Comparison of ENCODE assay signal across 9 mouse cellular contexts in the genomic region with DNA sequence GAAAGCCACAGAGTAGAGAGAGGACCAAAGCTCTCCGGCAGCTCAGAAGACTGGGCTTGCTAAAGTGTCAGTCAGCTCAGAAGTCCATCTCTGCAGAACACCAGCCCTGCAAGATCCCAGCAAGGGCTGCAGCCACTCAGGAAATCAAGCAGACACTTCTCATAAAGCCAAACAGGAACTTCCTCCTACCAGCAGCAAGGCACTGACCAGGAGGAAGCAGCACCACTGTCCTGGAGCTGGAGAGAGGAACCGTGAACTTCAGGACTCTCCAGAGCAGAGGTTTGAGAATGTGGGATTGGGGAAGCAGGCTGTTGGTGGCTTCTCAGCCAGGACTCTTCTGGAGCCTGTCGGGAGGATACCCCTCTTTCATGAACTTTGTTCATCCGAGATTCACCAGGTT. TPM values are rescaled to one million over a fixed set of nuclear protein-coding genes. Genes with fewer than 3 reads are reported as not detected.
DNase-seq lines count a peak whose midpoint lies in the region; ATAC-seq and TF ChIP-seq lines count a peak whose summit lies in the region.
"Had no signal": no experiment of that assay in that cellular context is flagged by ENCODE, and none has a peak within 500 bp of the region (broad histone marks: within the 10 kb centered on the region; RNA-seq: fewer than 3 reads in every experiment).

No protein-coding gene starts in this region.

- no peak for TF ChIP-seq CTCF in forebrain, postnatal 0 days (IDR thresholded peaks at IDR 0.05; ENCODE audit: low read depth)
- no peak for TF ChIP-seq CTCF in left cerebral cortex, adult 2 months (IDR thresholded peaks at IDR 0.05)

- H3K36me3 ChIP-seq in forebrain, postnatal 0 days (ENCODE audit: insufficient read depth): no peaks in the 10 kb centered on the region
- no peaks in the 10 kb centered on the region for H3K36me3 ChIP-seq in forebrain, embryonic 13.5 days (ENCODE audit: poor library complexity, severe bottlenecking)

- intact Hi-C loops in left cerebral cortex, adult 2 months (cut with DNase I): no loop called here
- intact Hi-C loops in left cerebral cortex, postnatal 14 days (cut with DNase I): no loop called here
- intact Hi-C loops in gastrocnemius, postnatal 36 days (cut with DNase I): no loop called here

- no peaks in the 10 kb centered on the region for H3K9me3 ChIP-seq in forebrain, postnatal 0 days (ENCODE audit: low read length)
- H3K9me3 ChIP-seq in forebrain, embryonic 13.5 days (replicated peaks): no peaks in the 10 kb centered on the region

- H3K27ac ChIP-seq in forebrain, postnatal 0 days (ENCODE audit: low read depth, low read length): 0 out of 2 replicates have a peak overlapping the region, but pooled peaks have one; percentile 15
- no peak overlapping the region for H3K27ac ChIP-seq in forebrain, embryonic 13.5 days
- H3K27ac ChIP-seq in left cerebral cortex, adult 2 months: peak overlapping the region; percentile 60

- no peak for DNase-seq in forebrain, postnatal 0 days
- DNase-seq in left cerebral cortex, adult 2 months (ENCODE audit: extremely low spot score in 1 of 2, low spot score in 2 of 2): no peak
- DNase-seq in left cerebral cortex, postnatal 14 days (ENCODE audit: low spot score in 2 of 2): no peak
- no peak for DNase-seq in embryo, embryonic 11 days
- DNase-seq in gastrocnemius, postnatal 36 days: no peak
- DNase-seq: left cerebral cortex, postnatal 4 days had no signal

- no peaks in the 10 kb centered on the region for H3K4me1 ChIP-seq in forebrain, postnatal 0 days (ENCODE audit: insufficient read depth)
- H3K4me1 ChIP-seq in forebrain, embryonic 13.5 days: peaks cover 6% of the 10 kb centered on the region

- 66% methylated on average over 4 of the region's 4 CpGs for WGBS in forebrain, postnatal 0 days
- 69% methylated on average over 4 of the region's 4 CpGs for WGBS in forebrain, embryonic 13.5 days

- no peak overlapping the region for H3K9ac ChIP-seq in forebrain, postnatal 0 days
- H3K9ac ChIP-seq in forebrain, embryonic 13.5 days: no peak overlapping the region

- H3K27me3 ChIP-seq in forebrain, postnatal 0 days (ENCODE audit: insufficient read depth, low read length): no peaks in the 10 kb centered on the region
- H3K27me3 ChIP-seq in forebrain, embryonic 13.5 days: no peaks in the 10 kb centered on the region

- no peak overlapping the region for H3K4me3 ChIP-seq in forebrain, postnatal 0 days (ENCODE audit: low read depth, low read length)
- no peak overlapping the region for H3K4me3 ChIP-seq in forebrain, embryonic 13.5 days
- no peak overlapping the region for H3K4me3 ChIP-seq in left cerebral cortex, adult 2 months

- no peak overlapping the region for H3K4me2 ChIP-seq in forebrain, postnatal 0 days (ENCODE audit: low read depth)
- no peak overlapping the region for H3K4me2 ChIP-seq in forebrain, embryonic 13.5 days

- no peak for ATAC-seq in forebrain, postnatal 0 days
- no peak for ATAC-seq in forebrain, embryonic 13.5 days
- ATAC-seq in hematopoietic stem cell, adult 5-6 weeks (replicated peaks in 1 of 2; ENCODE audit: insufficient read depth in 1 of 2, low FRiP score in 2 of 2, low TSS enrichment in 1 of 2, low read depth in 1 of 2, poor library complexity in 2 of 2, severe bottlenecking in 2 of 2): peak; percentile 57 to 61
- peak; percentile 80 for ATAC-seq in megakaryocyte progenitor cell, adult 5-6 weeks (replicated peaks; ENCODE audit: poor library complexity)

RNA-seq across cellular contexts. Expression of a gene that starts 26.9 kb away (rescaled TPM):
- total RNA-seq in forebrain, postnatal 0 days (2014; rRNA removed): 0.10 TPM in 1 of 2 replicates, not detected in the other
- not detected in 2 replicates for polyA plus RNA-seq in forebrain, postnatal 0 days (2015; fragmentation: Nextera tagmentation; extraction: Ambion mirVana)
- not detected in 2 replicates for polyA plus RNA-seq in forebrain, embryonic 13.5 days (2015; fragmentation: Nextera tagmentation; extraction: Ambion mirVana)
- under 1 TPM in 1 of 2 experiments, not detected in 1; 0.18 TPM for total RNA-seq in left cerebral cortex, adult 2 months (2021)
- not detected for total RNA-seq in left cerebral cortex, postnatal 14 days (2021)
- total RNA-seq in hematopoietic stem cell, adult 5-6 weeks (2017): 14.8 and 15.9 TPM in 2 replicates
- 11.4 and 14.1 TPM in 2 replicates for total RNA-seq in megakaryocyte progenitor cell, adult 5-6 weeks (2015)
- 5.7 and 6.1 TPM in 2 replicates for total RNA-seq in megakaryocyte progenitor cell, adult 5-6 weeks (2017)
- under 1 TPM; 0.10 to 0.26 TPM for total RNA-seq in gastrocnemius, postnatal 36 days (2021)
- total RNA-seq: left cerebral cortex, postnatal 4 days had no signal

RNA-seq across cellular contexts. Expression of a gene that starts 34.6 kb away (rescaled TPM):
- 66.9 and 69.4 TPM in 2 replicates for total RNA-seq in forebrain, postnatal 0 days (2014; rRNA removed)
- 5.5 and 7.9 TPM in 2 replicates for polyA plus RNA-seq in forebrain, postnatal 0 days (2015; fragmentation: Nextera tagmentation; extraction: Ambion mirVana)
- 4.1 TPM in 2 replicates for polyA plus RNA-seq in forebrain, embryonic 13.5 days (2015; fragmentation: Nextera tagmentation; extraction: Ambion mirVana)
- total RNA-seq in left cerebral cortex, adult 2 months (2021): 10 to 100 TPM; 57.9 to 62.2 TPM
- 10 to 100 TPM; 60.2 to 61.2 TPM for total RNA-seq in left cerebral cortex, postnatal 14 days (2021)
- total RNA-seq in hematopoietic stem cell, adult 5-6 weeks (2017): 17.8 and 28.7 TPM in 2 replicates
- total RNA-seq in megakaryocyte progenitor cell, adult 5-6 weeks (2015): 0.64 and 0.78 TPM in 2 replicates
- 2.4 and 4.5 TPM in 2 replicates for total RNA-seq in megakaryocyte progenitor cell, adult 5-6 weeks (2017)
- 10 to 100 TPM; 18.0 to 19.6 TPM for total RNA-seq in gastrocnemius, postnatal 36 days (2021)

RNA-seq across cellular contexts. Expression of a gene that starts 47.0 kb away (rescaled TPM):
- total RNA-seq in forebrain, postnatal 0 days (2014; rRNA removed): 22.2 and 31.5 TPM in 2 replicates
- polyA plus RNA-seq in forebrain, postnatal 0 days (2015; fragmentation: Nextera tagmentation; extraction: Ambion mirVana): 55.5 and 60.4 TPM in 2 replicates
- 57.1 and 61.2 TPM in 2 replicates for polyA plus RNA-seq in forebrain, embryonic 13.5 days (2015; fragmentation: Nextera tagmentation; extraction: Ambion mirVana)
- 10 to 100 TPM; 10.1 to 13.7 TPM for total RNA-seq in left cerebral cortex, adult 2 months (2021)
- 10 to 100 TPM in 1 of 2 experiments, 1 to 10 TPM in 1; 9.5 to 11.0 TPM for total RNA-seq in left cerebral cortex, postnatal 14 days (2021)
- total RNA-seq in hematopoietic stem cell, adult 5-6 weeks (2017): 17.9 and 21.9 TPM in 2 replicates
- 12.6 and 13.4 TPM in 2 replicates for total RNA-seq in megakaryocyte progenitor cell, adult 5-6 weeks (2015)
- total RNA-seq in megakaryocyte progenitor cell, adult 5-6 weeks (2017): 14.8 TPM in 2 replicates
- total RNA-seq in gastrocnemius, postnatal 36 days (2021): 1 to 10 TPM; 7.5 to 8.2 TPM

Comparison
In these comparisons a context has a peak if more than half of its experiments do, and no peak if none do; other contexts are left out.
1. ATAC-seq: peak in hematopoietic stem cell, adult 5-6 weeks (2 of 2) and megakaryocyte progenitor cell, adult 5-6 weeks (single experiment); none in forebrain, postnatal 0 days (single experiment) and forebrain, embryonic 13.5 days (single experiment).